Mouse (Mus musculus) CH12.LX (cell line): Measurements from ENCODE around the gene Agtr1a. TPM values are rescaled to one million over a fixed set of nuclear protein-coding genes. Genes with fewer than 3 reads are reported as not detected.

ENCODE experiments used
- DNase-seq: peaks from one replicate; pipeline ENCODE4 v3.0.0-alpha.2; 2013; ENCODE audit errors: extremely low read depth
- H3K27ac ChIP-seq: 2 replicates; pipeline ENCODE4 v1.5.1; 2012; ENCODE audit warnings: low read depth, mild to moderate bottlenecking, control low read depth, moderate library complexity; ENCODE audit not compliant: insufficient read depth
- H3K27me3 ChIP-seq: replicated peaks from 2 replicates; pipeline ENCODE3; 2012; ENCODE audit warnings: inconsistent platforms
- H3K36me3 ChIP-seq, 2 experiments: replicated peaks in 1 of 2; 2 replicates each; pipeline versions ENCODE3 to v1.6.1; 2012; ENCODE audit warnings: inconsistent platforms in 1 of 2, low read length in 1 of 2, mild to moderate bottlenecking in 1 of 2, mixed read lengths in 1 of 2, moderate library complexity in 1 of 2; ENCODE audit not compliant: control insufficient read depth in 1 of 2, insufficient read depth in 1 of 2
- H3K4me1 ChIP-seq, 2 experiments: 2 replicates each; pipeline ENCODE4 v1.6.1; 2012; ENCODE audit warnings: inconsistent platforms in 1 of 2, moderate library complexity in 1 of 2; ENCODE audit not compliant: insufficient read depth in 2 of 2, control insufficient read depth in 1 of 2
- H3K4me2 ChIP-seq: 2 replicates; pipeline ENCODE4 v1.6.1; 2012; ENCODE audit warnings: low read depth, mild to moderate bottlenecking, control low read depth; ENCODE audit not compliant: poor library complexity, insufficient read depth, severe bottlenecking
- H3K4me3 ChIP-seq, 3 experiments: fragments of 150-350 bp in 1 of 3; sonication (generic) in 1 of 3; replicated peaks in 1 of 3; 2 replicates each; pipeline versions ENCODE3 to v1.5.1; 2011 to 2012; ENCODE audit warnings: low read depth in 2 of 3, low read length in 2 of 3, mild to moderate bottlenecking in 2 of 3, moderate library complexity in 2 of 3, control low read depth in 1 of 3, improper control_type of control experiment in 1 of 3, inconsistent platforms in 1 of 3, mixed read lengths in 1 of 3; ENCODE audit not compliant: poor library complexity in 1 of 3
- H3K79me2 ChIP-seq: replicated peaks from 2 replicates; pipeline ENCODE4 v1.6.1; 2012; ENCODE audit warnings: mild to moderate bottlenecking, moderate library complexity; ENCODE audit not compliant: control insufficient read depth, poor library complexity, insufficient read depth, severe bottlenecking; ENCODE audit errors: extremely low read depth
- H3K9ac ChIP-seq: 2 replicates; pipeline ENCODE4 v1.6.1; 2012; ENCODE audit warnings: low read depth, mild to moderate bottlenecking, control low read depth, moderate library complexity; ENCODE audit not compliant: insufficient read depth
- H3K9me3 ChIP-seq: replicated peaks from 2 replicates; pipeline ENCODE3; 2012; ENCODE audit warnings: low read length, inconsistent platforms, mixed read lengths
- BHLHE40 ChIP-seq: IDR thresholded peaks from 2 replicates; pipeline ENCODE4 v1.6.1; 2011; ENCODE audit warnings: mild to moderate bottlenecking, low read depth, low read length, improper control_type of control experiment
- CTCF ChIP-seq, 2 experiments: IDR thresholded peaks in 1 of 2; conservative IDR thresholded peaks in 1 of 2; 2 replicates each; pipeline ENCODE4 v1.5.1; 2011 to 2012; ENCODE audit warnings: low read depth in 2 of 2, low read length in 2 of 2, improper control_type of control experiment in 1 of 2, inconsistent platforms in 1 of 2, mild to moderate bottlenecking in 1 of 2, moderate library complexity in 1 of 2
- E2F4 ChIP-seq: IDR thresholded peaks from 2 replicates; pipeline ENCODE4 v1.6.1; 2011; ENCODE audit warnings: low read depth, low read length, improper control_type of control experiment; ENCODE audit not compliant: insufficient replicate concordance
- ELF1 ChIP-seq: IDR thresholded peaks from 2 replicates; pipeline ENCODE4 v1.6.1; 2014; ENCODE audit warnings: low read depth, mild to moderate bottlenecking, inconsistent platforms, low read length, improper control_type of control experiment
- JUN ChIP-seq: IDR thresholded peaks from 2 replicates; pipeline ENCODE4 v1.6.1; 2011; ENCODE audit warnings: low read depth, mild to moderate bottlenecking, low read length, improper control_type of control experiment, moderate library complexity; ENCODE audit not compliant: insufficient read depth
- KAT2A ChIP-seq: IDR thresholded peaks from 2 replicates; pipeline ENCODE4 v1.6.1; 2012; ENCODE audit warnings: low read length, improper control_type of control experiment, inconsistent platforms; ENCODE audit not compliant: insufficient replicate concordance
- MAFK ChIP-seq: IDR thresholded peaks from 2 replicates; pipeline ENCODE4 v1.6.1; 2011; ENCODE audit warnings: low read length, improper control_type of control experiment; ENCODE audit not compliant: insufficient replicate concordance
- MAZ ChIP-seq: IDR thresholded peaks from 2 replicates; pipeline ENCODE4 v1.6.1; 2012; ENCODE audit warnings: low read depth, mild to moderate bottlenecking, inconsistent platforms, low read length, improper control_type of control experiment, moderate library complexity
- MEF2A ChIP-seq: IDR thresholded peaks from 2 replicates; pipeline ENCODE4 v1.6.1; 2014; ENCODE audit warnings: low read depth, mild to moderate bottlenecking, inconsistent platforms, low read length, improper control_type of control experiment, borderline replicate concordance
- MXI1 ChIP-seq: IDR thresholded peaks from 2 replicates; pipeline ENCODE4 v1.6.1; 2011; ENCODE audit warnings: mild to moderate bottlenecking, low read depth, low read length, improper control_type of control experiment
- MYC ChIP-seq: IDR thresholded peaks from 2 replicates; pipeline ENCODE4 v1.6.1; 2011; ENCODE audit warnings: low read depth, mild to moderate bottlenecking, improper control_type of control experiment, low read length
- NRF1 ChIP-seq: IDR thresholded peaks from 2 replicates; pipeline ENCODE4 v1.6.1; 2014; ENCODE audit warnings: low read depth, mild to moderate bottlenecking, inconsistent platforms, low read length, improper control_type of control experiment, moderate library complexity
- RAD21 ChIP-seq: IDR thresholded peaks from 2 replicates; pipeline ENCODE4 v1.6.1; 2011; ENCODE audit warnings: low read depth, mild to moderate bottlenecking, low read length, improper control_type of control experiment, moderate library complexity
- SMC3 ChIP-seq: IDR thresholded peaks from 2 replicates; pipeline ENCODE4 v1.6.1; 2011; ENCODE audit warnings: low read depth, low read length, improper control_type of control experiment
- TCF12 ChIP-seq: IDR thresholded peaks from 2 replicates; pipeline ENCODE4 v1.6.1; 2014; ENCODE audit warnings: low read depth, mild to moderate bottlenecking, inconsistent platforms, low read length, improper control_type of control experiment
- USF2 ChIP-seq: conservative IDR thresholded peaks from 2 replicates; pipeline ENCODE4 v1.6.1; 2011; ENCODE audit warnings: low read depth, low read length, improper control_type of control experiment
- ZC3H11A ChIP-seq: IDR thresholded peaks from 2 replicates; pipeline ENCODE4 v1.6.1; 2012; ENCODE audit warnings: low read depth, mild to moderate bottlenecking, inconsistent platforms, low read length, improper control_type of control experiment
- ZNF384 ChIP-seq: IDR thresholded peaks from 2 replicates; pipeline ENCODE4 v1.6.1; 2012; ENCODE audit warnings: low read depth, low read length, improper control_type of control experiment, inconsistent platforms
- dilution Hi-C: fragments of 300-500 bp; cut with MboI; formaldehyde crosslinking; loops from 2 replicates; pipeline ENCODE4 v1.14.3; 2020; ENCODE audit warnings: low sequenced_read_pairs; ENCODE audit not compliant: extremely low pct_unique_long_range_greater_than_20kb, extremely low pct_ligation_motif_present
- in situ Hi-C: fragments of 300-500 bp; cut with MboI; formaldehyde crosslinking; loops from 3 replicates; pipeline ENCODE4 v1.14.3; 2019; ENCODE audit warnings: low sequenced_read_pairs, low pct_ligation_motif_present, low pct_unique_long_range_greater_than_20kb, mixed read lengths
- polyA plus RNA-seq: library from polyadenylated mRNA; unstranded; fragments of >175 nt; gene quantifications from 2 replicates; pipeline ENCODE4 v1.2.1, GENCODE M21; 2012; ENCODE audit warnings: low read depth; ENCODE audit not compliant: insufficient read length
- total RNA-seq, 2 experiments: library from RNA; depleted of rRNA; stranded (reverse); fragments of 300-350 nt in 1 of 2; fragments of >200 nt in 1 of 2; gene quantifications; 2 replicates each; pipeline ENCODE4 v1.2.3; 2012 to 2014

Gene Agtr1a
- total and polyA plus RNA-seq, 3 experiments: not detected

- Histone ChIP-seq H3K9me3 (no peaks in the 10 kb centered on the region), H3K79me2 (no peaks in the 10 kb centered on the region), H3K4me2 (no peak overlapping the region), H3K4me1 (peaks cover 5 to 28% of the 10 kb centered on the region in 2 experiments; a peak in 3 of 4 replicates), H3K27ac (no peak overlapping the region), H3K27me3 (no peaks in the 10 kb centered on the region), H3K36me3 (no peaks in the 10 kb centered on the region), H3K9ac (no peak overlapping the region), H3K4me3 (no peak overlapping the region)
- DNase-seq: peak; percentile 47
- dilution Hi-C loops: no loop called here
- TF ChIP-seq CTCF (conservative IDR thresholded peaks at IDR 0.05 in 1 of 2, IDR thresholded peaks at IDR 0.05 in 1 of 2; ENCODE audit: low read depth in 2 of 2, low read length in 2 of 2): peak in 1 of 2 experiments; percentile 86; a peak in 2 of 4 replicates
- TF ChIP-seq ZC3H11A: no peak
- peak; percentile 60 for TF ChIP-seq RAD21
- peak; percentile 76 for TF ChIP-seq SMC3
- in situ Hi-C loops: no loop called here
Measured at GRCm38 (mm10) chr13:30358456-30359168, 22.4 kb downstream of the Agtr1a start.

- Histone ChIP-seq H3K27ac (no peak overlapping the region), H3K4me2 (no peak overlapping the region), H3K27me3 (no peaks in the 10 kb centered on the region), H3K9me3 (no peaks in the 10 kb centered on the region), H3K9ac (no peak overlapping the region), H3K4me1 (peaks cover 8 to 40% of the 10 kb centered on the region in 2 experiments; a peak in 3 of 4 replicates), H3K36me3 (no peaks in the 10 kb centered on the region), H3K4me3 (no peak overlapping the region), H3K79me2 (no peaks in the 10 kb centered on the region)
- in situ Hi-C loops: no loop called here
- no peak for TF ChIP-seq MEF2A
- TF ChIP-seq MAZ: no peak
- no peak for TF ChIP-seq E2F4
- no peak for TF ChIP-seq KAT2A
- TF ChIP-seq JUN: no peak
- no peak for TF ChIP-seq NRF1
- no peak for TF ChIP-seq ELF1
- TF ChIP-seq BHLHE40: no peak
- TF ChIP-seq MYC: no peak
- no peak for TF ChIP-seq MAFK
- no peak for TF ChIP-seq ZNF384
- no peak for TF ChIP-seq MXI1
- TF ChIP-seq USF2: no peak
- TF ChIP-seq TCF12: no peak
- dilution Hi-C loops: no loop called here
- DNase-seq: no peak
Measured at GRCm38 (mm10) chr13:30359886-30360285, 23.6 kb downstream of the Agtr1a start.
